Mouse (Mus musculus): ENCODE results near the gene Blm. TPM values are rescaled to one million over a fixed set of nuclear protein-coding genes. Genes with fewer than 3 reads are reported as not detected.

The Blm gene
- polyA plus RNA-seq, 1 experiment = 75.0 TPM

DNA sequence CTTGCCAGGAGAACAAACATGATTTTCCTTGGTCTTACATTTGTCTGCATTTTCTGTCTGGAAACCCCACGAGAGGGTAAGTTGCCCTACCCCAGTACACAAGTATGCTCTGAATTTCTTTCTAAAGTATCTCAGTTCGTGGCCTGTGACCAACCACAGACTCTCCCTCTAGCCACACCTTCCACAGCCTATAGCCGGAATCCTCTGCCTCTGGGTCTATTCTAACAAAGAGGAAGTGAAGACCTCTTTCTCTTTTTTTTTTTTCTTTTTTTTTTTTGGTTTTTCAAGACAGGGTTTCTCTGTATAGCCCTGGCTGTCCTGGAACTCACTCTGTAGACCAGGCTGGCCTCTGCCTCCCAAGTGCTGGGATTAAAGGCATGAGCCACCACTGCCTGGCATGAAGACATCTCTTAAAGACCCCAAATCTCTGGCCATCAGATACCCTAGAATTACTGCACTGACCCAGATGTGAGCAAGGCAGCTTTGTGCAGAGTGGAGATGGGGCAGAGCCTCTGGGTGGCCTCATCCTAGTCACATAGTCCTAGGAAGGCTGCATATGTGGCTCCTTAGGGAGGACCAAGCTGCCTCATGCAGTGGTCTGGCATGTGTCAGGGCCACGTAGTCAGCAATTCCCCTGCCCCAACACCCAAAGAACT lies 79.3 kb downstream of the Blm start:
- WGBS = 21% methylated on average over 4 of the region's 4 CpGs

DNA sequence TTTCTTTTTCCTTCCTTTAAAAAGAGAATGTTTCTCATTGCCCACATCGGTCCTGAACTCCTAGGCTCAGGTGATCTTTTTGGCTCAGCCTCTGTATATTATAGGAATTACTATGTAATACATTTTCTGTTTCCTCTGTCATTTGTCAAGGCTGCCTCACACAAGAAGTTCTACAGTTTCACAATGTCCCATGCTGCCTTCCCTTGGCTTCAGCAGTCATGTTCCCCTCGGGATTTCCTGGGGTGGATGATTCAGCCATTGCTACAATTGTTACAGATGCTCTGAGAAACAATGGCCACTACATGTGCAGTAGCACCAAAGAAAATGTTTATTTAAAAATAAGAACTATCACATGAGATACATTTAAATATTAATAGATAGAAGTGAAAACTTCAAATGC lies 80.1 kb downstream of the Blm start:
- no peak for TF ChIP-seq CTCF (IDR thresholded peaks at IDR 0.05; ENCODE audit: control insufficient read depth, insufficient read depth, low read length)
- no peak for TF ChIP-seq POLR2A (IDR thresholded peaks at IDR 0.05; ENCODE audit: borderline replicate concordance, control insufficient read depth, low read depth, low read length)
- Histone ChIP-seq H3K27ac (ENCODE audit: control insufficient read depth, insufficient read depth, low read depth, low read length, poor library complexity) (no peak overlapping the region), H3K4me1 (ENCODE audit: control insufficient read depth, insufficient read depth, low read length) (peaks cover 15% of the 10 kb centered on the region; the same call in 1 of the 2 replicates), H3K4me3 (replicated peaks; ENCODE audit: control insufficient read depth, low read depth, low read length) (no peak overlapping the region)
- 36% methylated on average over 2 of the region's 2 CpGs for WGBS

More for the DNA sequence above, 79.3 kb downstream of the Blm start:
- TF ChIP-seq CTCF (IDR thresholded peaks at IDR 0.05; ENCODE audit: control insufficient read depth, insufficient read depth, low read length) (no peak), POLR2A (IDR thresholded peaks at IDR 0.05; ENCODE audit: borderline replicate concordance, control insufficient read depth, low read depth, low read length) (no peak)
- peak overlapping the region; percentile 26 for H3K27ac ChIP-seq (ENCODE audit: control insufficient read depth, insufficient read depth, low read depth, low read length, poor library complexity)
- H3K4me3 ChIP-seq (replicated peaks; ENCODE audit: control insufficient read depth, low read depth, low read length) = no peak overlapping the region
- peaks cover 15% of the 10 kb centered on the region; the same call in 1 of the 2 replicates for H3K4me1 ChIP-seq (ENCODE audit: control insufficient read depth, insufficient read depth, low read length)

DNA sequence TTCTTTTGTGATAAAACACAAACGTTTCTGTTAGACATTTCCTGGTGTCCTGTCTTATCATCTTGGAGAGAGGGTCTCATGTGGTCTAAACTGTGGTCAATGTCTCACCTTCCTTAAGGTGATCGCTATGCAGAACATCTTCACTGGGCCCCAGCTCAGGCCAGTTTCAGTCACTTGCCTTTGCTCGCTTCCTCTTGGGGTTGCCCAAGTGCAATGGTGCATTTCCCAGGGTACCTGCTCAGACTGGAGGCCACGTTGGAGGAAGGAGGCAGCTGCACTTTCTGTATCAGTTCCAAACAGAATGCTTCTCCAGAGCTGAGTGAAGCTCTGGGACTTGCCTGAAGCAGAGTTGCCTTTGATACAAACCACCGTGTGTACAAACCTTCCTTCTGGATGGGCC lies 80.9 kb downstream of the Blm start:
- no peak overlapping the region for H3K4me3 ChIP-seq (replicated peaks; ENCODE audit: control insufficient read depth, low read depth, low read length)
- TF ChIP-seq POLR2A (IDR thresholded peaks at IDR 0.05; ENCODE audit: borderline replicate concordance, control insufficient read depth, low read depth, low read length) (no peak), CTCF (IDR thresholded peaks at IDR 0.05; ENCODE audit: control insufficient read depth, insufficient read depth, low read length) (no peak)
- 48% methylated on average over 5 of the region's 5 CpGs for WGBS
- peaks cover 15% of the 10 kb centered on the region; the same call in 1 of the 2 replicates for H3K4me1 ChIP-seq (ENCODE audit: control insufficient read depth, insufficient read depth, low read length)
- H3K27ac ChIP-seq (ENCODE audit: control insufficient read depth, insufficient read depth, low read depth, low read length, poor library complexity) = peak overlapping the region; percentile 39

DNA sequence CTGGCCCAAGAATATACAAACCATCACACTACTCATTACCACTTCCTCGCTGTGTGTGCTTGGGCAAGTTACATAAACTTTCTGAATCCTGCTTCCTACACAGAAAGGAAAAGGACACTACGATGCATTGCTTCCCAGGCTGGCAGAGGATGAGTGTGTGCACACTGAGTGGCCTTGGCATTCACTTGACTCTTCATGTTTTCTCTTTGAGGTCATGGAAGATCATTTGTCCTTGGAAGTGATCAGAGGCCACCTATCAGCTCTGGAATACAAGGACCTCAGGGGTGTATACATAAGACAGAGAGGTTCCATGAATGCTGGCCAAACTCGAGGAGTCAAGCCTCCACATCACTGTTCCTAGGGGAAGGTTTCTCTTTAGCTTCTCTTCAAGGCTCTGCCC lies 81.8 kb downstream of the Blm start:
- TF ChIP-seq POLR2A (IDR thresholded peaks at IDR 0.05; ENCODE audit: borderline replicate concordance, control insufficient read depth, low read depth, low read length) = no peak
- TF ChIP-seq CTCF (IDR thresholded peaks at IDR 0.05; ENCODE audit: control insufficient read depth, insufficient read depth, low read length) = no peak
- peaks cover 16% of the 10 kb centered on the region; the same call in 1 of the 2 replicates for H3K4me1 ChIP-seq (ENCODE audit: control insufficient read depth, insufficient read depth, low read length)
- H3K4me3 ChIP-seq (replicated peaks; ENCODE audit: control insufficient read depth, low read depth, low read length) = no peak overlapping the region
- no peak overlapping the region for H3K27ac ChIP-seq (ENCODE audit: control insufficient read depth, insufficient read depth, low read depth, low read length, poor library complexity)
- WGBS = 77% methylated on average over 3 of the region's 3 CpGs

DNA sequence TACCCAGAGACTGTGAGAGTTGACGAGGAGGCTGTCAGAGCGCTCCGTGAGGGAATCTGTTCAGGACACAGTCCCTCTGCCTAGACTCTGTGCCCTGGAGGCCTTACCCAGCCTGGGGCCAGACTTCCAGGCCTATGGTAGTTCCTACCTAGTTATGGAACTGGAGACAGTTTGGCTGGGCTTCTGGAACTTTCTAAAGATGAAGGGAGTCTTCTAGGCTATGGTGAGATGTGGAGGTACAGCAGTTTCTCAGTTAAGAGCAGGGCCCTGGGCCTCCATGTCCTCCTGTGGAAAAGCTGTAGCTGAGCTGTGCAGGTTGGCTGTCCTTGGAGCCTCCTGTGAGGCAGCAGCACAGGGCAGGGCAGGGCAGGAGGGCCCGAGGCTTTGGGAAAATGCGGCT lies 82.7 kb downstream of the Blm start:
- H3K4me1 ChIP-seq (ENCODE audit: control insufficient read depth, insufficient read depth, low read length) = peaks cover 14% of the 10 kb centered on the region; the same call in 1 of the 2 replicates
- H3K4me3 ChIP-seq (replicated peaks; ENCODE audit: control insufficient read depth, low read depth, low read length) = no peak overlapping the region
- H3K27ac ChIP-seq (ENCODE audit: control insufficient read depth, insufficient read depth, low read depth, low read length, poor library complexity) = no peak overlapping the region
- TF ChIP-seq POLR2A (IDR thresholded peaks at IDR 0.05; ENCODE audit: borderline replicate concordance, control insufficient read depth, low read depth, low read length) = no peak
- TF ChIP-seq CTCF (IDR thresholded peaks at IDR 0.05; ENCODE audit: control insufficient read depth, insufficient read depth, low read length) = no peak
- 95% methylated on average over 5 of the region's 5 CpGs for WGBS

DNA sequence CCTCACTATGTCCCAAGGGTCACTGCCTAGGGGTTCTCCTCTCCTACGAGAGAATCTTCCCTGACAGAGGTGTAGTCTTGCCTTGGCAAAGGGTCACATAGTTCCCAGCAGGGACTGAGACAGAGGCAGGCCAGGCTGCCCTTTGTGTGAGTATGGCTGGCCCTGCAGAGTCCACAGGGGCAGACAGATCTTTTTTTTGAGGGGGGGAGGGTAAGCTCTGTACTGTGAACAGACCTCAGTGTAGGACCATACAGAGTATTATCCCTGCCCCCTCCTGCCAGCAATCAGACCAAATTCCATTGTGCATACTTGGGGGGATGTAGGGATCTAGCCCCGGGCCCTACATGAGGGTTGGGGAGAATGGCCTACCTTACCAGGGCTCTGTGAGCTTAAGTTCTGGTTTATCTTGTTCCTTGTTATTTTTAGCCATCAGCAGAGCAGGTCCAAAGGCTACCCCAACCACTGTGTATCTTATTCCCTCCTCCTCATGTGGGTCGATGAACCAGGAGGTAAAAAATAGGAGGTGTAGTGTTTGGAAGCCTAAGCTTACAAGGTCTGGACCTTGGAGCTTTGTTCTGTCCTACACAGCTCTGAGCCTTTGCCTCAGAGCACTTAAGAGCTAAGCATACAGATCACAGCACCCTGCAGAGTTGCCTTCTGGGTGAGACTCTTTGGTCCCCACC lies 83.2 kb downstream of the Blm start:
- Histone ChIP-seq H3K4me3 (replicated peaks; ENCODE audit: control insufficient read depth, low read depth, low read length) (no peak overlapping the region), H3K27ac (ENCODE audit: control insufficient read depth, insufficient read depth, low read depth, low read length, poor library complexity) (no peak overlapping the region), H3K4me1 (ENCODE audit: control insufficient read depth, insufficient read depth, low read length) (peaks cover 13% of the 10 kb centered on the region; the same call in 1 of the 2 replicates)
- TF ChIP-seq POLR2A (IDR thresholded peaks at IDR 0.05; ENCODE audit: borderline replicate concordance, control insufficient read depth, low read depth, low read length) (no peak), CTCF (IDR thresholded peaks at IDR 0.05; ENCODE audit: control insufficient read depth, insufficient read depth, low read length) (no peak)
- WGBS = 81% methylated on average over 3 of the region's 3 CpGs

DNA sequence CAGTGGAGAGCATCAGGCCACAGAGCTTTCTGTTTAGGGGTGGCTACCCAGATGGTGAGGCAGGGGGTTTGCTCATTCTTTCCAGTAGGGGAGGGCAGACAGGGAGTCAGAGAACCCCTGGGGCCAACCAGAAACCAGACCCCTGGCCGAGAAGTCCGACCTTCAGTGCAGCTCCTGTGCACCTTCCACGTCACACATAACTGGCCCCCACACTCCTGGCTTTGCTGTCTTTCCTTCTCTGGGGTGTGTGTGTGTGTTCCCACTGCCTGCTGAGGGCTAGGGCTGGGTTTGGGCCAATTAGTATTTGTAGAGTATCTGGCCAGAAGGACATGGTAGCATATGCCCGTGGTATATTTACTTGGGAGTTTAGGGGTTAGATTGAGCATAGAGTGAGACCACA lies 84.6 kb downstream of the Blm start:
- Histone ChIP-seq H3K4me1 (ENCODE audit: control insufficient read depth, insufficient read depth, low read length) (peaks cover 13% of the 10 kb centered on the region; the same call in 1 of the 2 replicates), H3K4me3 (replicated peaks; ENCODE audit: control insufficient read depth, low read depth, low read length) (no peak overlapping the region), H3K27ac (ENCODE audit: control insufficient read depth, insufficient read depth, low read depth, low read length, poor library complexity) (0 out of 2 replicates have a peak overlapping the region, but pooled peaks have one; percentile 8)
- 61% methylated on average over 4 of the region's 4 CpGs for WGBS
- TF ChIP-seq CTCF (IDR thresholded peaks at IDR 0.05; ENCODE audit: control insufficient read depth, insufficient read depth, low read length) = no peak
- TF ChIP-seq POLR2A (IDR thresholded peaks at IDR 0.05; ENCODE audit: borderline replicate concordance, control insufficient read depth, low read depth, low read length) = no peak

DNA sequence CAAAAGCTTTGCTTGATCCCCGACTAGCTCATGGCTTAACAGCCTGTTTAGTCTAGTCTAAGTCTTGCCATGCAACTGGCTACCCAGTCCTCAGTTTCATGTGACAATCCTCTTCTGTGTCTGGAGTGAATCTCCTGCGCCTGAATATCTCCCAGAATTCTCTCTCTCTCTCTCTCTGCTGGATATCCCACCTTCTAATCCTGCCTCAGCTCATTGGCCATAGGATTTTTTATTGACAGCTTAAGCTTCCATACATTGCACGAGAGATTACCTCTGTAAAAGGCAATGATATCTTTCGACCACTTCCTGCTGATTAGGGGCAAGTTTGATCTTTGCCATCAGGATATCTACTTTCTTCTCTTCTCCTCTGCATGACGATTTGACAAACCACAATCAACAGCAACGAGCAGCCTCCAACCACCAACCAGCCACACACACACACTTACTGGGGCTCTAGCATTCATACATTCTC lies 85.3 kb downstream of the Blm start:
- peaks cover 16% of the 10 kb centered on the region for H3K4me1 ChIP-seq (ENCODE audit: control insufficient read depth, insufficient read depth, low read length)

More for the DNA sequence above, 85.3 kb downstream of the Blm start:
- WGBS = 31% methylated on average over 6 of the region's 6 CpGs
- H3K27ac ChIP-seq (ENCODE audit: control insufficient read depth, insufficient read depth, low read depth, low read length, poor library complexity) = peak overlapping the region; percentile 35; the same call in 1 of the 2 replicates
- TF ChIP-seq CTCF (IDR thresholded peaks at IDR 0.05; ENCODE audit: control insufficient read depth, insufficient read depth, low read length) (no peak), POLR2A (IDR thresholded peaks at IDR 0.05; ENCODE audit: borderline replicate concordance, control insufficient read depth, low read depth, low read length) (no peak)
- no peak overlapping the region for H3K4me3 ChIP-seq (replicated peaks; ENCODE audit: control insufficient read depth, low read depth, low read length)
